Mouse (Mus musculus) right cerebral cortex, postnatal 14 days (tissue): ENCODE data around the gene Hist2h2ac.
"Not testable (repeated sequence)": the region's sequence is repeated elsewhere in the genome, so short reads cannot be mapped to it uniquely, and the experiment has no call there.

Source experiments
- DNase-seq: peaks from one replicate; pipeline ENCODE4 v3.0.0; 2022

Hist2h2ac gene

GRCm38 (mm10) chr3:96220765-96221639 lies at the start of gene Hist2h2ac, which contains the start of gene Hist2h2be:
Gene Hist2h2ac, minus strand, starts transcription at chr3:96220880.
Gene Hist2h2be, plus strand, starts transcription at chr3:96221119.
- DNase-seq = peak; percentile 42

- DNase-seq = peak; percentile 75
These were observed 49.1 kb upstream of the Hist2h2ac start, which contains the start of gene Hist2h2bb for GRCm38 (mm10) chr3:96269511-96270474. Gene Hist2h2bb, plus strand, starts transcription at chr3:96269752.

GRCm38 (mm10) chr3:96268776-96269378 lies 48.2 kb upstream of the Hist2h2ac start:
- DNase-seq = not testable (repeated sequence)

- peak; percentile 60 for DNase-seq
These were observed 47.5 kb upstream of the Hist2h2ac start, which contains the start of gene Hist2h3b for GRCm38 (mm10) chr3:96268051-96268775. Gene Hist2h3b, plus strand, starts transcription at chr3:96268654.

GRCm38 (mm10) chr3:96267541-96267940 lies 46.9 kb upstream of the Hist2h2ac start:
- DNase-seq = no peak

GRCm38 (mm10) chr3:96266132-96266710 lies 45.5 kb upstream of the Hist2h2ac start:
- no peak for DNase-seq

GRCm38 (mm10) chr3:96264404-96264949 lies 43.8 kb upstream of the Hist2h2ac start:
- no peak for DNase-seq

GRCm38 (mm10) chr3:96263558-96264403 lies 43.1 kb upstream of the Hist2h2ac start:
- no peak for DNase-seq

- DNase-seq = peak; percentile 91
These were observed 42.4 kb upstream of the Hist2h2ac start, which contains the start of gene Hist2h4 for GRCm38 (mm10) chr3:96262979-96263550. Gene Hist2h4, minus strand, starts transcription at chr3:96263311.

GRCm38 (mm10) chr3:96262216-96262875 lies 41.7 kb upstream of the Hist2h2ac start:
- peak; percentile 71 for DNase-seq

GRCm38 (mm10) chr3:96261623-96262022 lies 40.9 kb upstream of the Hist2h2ac start:
- DNase-seq = no peak

GRCm38 (mm10) chr3:96260220-96260619 lies 39.5 kb upstream of the Hist2h2ac start:
- DNase-seq = no peak

GRCm38 (mm10) chr3:96257190-96257589 lies 36.5 kb upstream of the Hist2h2ac start:
- DNase-seq = no peak

- DNase-seq = no peak
These were observed 35.4 kb upstream of the Hist2h2ac start for GRCm38 (mm10) chr3:96255926-96256593.

GRCm38 (mm10) chr3:96254683-96255355 lies 34.1 kb upstream of the Hist2h2ac start:
- no peak for DNase-seq

- DNase-seq = no peak
These were observed 31.1 kb upstream of the Hist2h2ac start for GRCm38 (mm10) chr3:96251787-96252186.

GRCm38 (mm10) chr3:96250890-96251289 lies 30.2 kb upstream of the Hist2h2ac start:
- DNase-seq = no peak

GRCm38 (mm10) chr3:96249034-96249345 lies 28.3 kb upstream of the Hist2h2ac start:
- DNase-seq = no peak
